Mouse (Mus musculus) erythroblast, adult 5-6 weeks (primary cell): ENCODE measurements around the gene Tmtc4. TPM values are rescaled to one million over a fixed set of nuclear protein-coding genes. Genes with fewer than 3 reads are reported as not detected.

Experiments used
- ATAC-seq: replicated peaks from 2 replicates; pipeline ENCODE4 v1.8.0; 2016; ENCODE audit warnings: moderate number of reproducible peaks, mild to moderate bottlenecking, moderate TSS enrichment, inconsistent platforms; ENCODE audit not compliant: poor library complexity, low FRiP score, severe bottlenecking
- total RNA-seq, 2 experiments: library from RNA; stranded (forward) in 1 of 2; stranded (reverse) in 1 of 2; fragments of 150-400 nt in 1 of 2; fragments of 200-764, 138-1000 nt in 1 of 2; gene quantifications; 2 replicates each; pipeline versions ENCODE4 v1.2.3 to v1.2.4; 2015 to 2017; ENCODE audit warnings: low replicate concordance in 2 of 2

Gene Tmtc4
- total RNA-seq, 2 experiments from 2014 or later = 2.5 to 3.7 TPM

DNA sequence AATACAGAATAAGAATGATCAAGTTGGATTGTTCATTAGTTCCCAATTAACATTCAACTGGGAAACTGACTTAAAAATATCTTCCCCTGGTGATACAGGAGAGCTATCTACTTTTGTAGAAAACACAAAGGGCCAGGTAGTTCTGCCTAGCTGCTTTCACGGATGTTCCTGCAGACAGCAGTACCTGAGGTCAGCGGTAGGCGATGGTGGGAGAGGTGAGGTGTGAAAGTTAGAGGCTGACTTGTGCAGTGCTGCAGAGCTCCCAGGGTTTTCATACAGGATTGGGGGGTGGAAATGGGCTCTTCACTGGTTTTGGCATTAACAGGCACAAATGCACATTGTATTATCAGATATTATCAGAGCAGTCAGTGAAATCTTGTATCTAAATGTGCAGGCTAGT, 106.0 kb downstream of the Tmtc4 start:
- ATAC-seq = no peak

DNA sequence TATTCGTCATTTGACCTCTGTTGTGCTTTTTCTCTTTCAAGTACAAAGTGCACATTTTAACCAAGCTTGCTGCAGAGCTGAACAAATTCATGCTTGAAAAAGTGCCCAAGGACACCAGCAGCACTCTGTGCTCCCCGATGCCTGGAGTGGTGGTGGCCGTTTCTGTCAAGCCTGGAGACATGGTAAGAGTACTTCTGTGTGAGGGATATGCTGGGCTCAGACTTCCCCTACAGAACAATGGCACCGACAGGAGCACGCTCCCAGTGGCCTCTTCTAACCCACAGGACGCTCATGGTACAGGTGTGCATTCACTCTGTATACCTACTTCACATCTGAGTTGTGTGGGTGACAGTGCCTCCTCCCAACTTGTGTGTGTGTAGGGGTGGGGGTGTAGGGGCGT, 107.1 kb downstream of the Tmtc4 start:
- ATAC-seq = no peak

DNA sequence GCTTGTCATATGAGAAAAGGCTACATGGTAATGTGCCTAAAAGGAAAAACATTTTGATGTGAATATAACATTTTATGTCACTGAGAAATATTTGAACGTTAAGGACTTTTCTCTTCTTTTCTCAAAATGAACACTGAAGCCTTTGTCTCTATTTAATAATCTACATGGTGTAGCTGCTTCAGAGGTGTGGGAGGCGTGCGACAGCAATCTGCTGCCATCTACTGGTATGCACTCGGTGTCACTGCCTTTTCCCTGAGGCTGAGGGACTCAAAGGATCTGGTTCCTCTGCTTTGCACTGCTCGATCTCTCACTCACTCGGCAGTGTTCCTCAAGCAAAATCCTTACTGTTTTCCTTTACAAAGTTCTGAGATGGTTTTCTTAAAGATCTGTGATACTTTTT, 107.7 kb downstream of the Tmtc4 start:
- no peak for ATAC-seq

DNA sequence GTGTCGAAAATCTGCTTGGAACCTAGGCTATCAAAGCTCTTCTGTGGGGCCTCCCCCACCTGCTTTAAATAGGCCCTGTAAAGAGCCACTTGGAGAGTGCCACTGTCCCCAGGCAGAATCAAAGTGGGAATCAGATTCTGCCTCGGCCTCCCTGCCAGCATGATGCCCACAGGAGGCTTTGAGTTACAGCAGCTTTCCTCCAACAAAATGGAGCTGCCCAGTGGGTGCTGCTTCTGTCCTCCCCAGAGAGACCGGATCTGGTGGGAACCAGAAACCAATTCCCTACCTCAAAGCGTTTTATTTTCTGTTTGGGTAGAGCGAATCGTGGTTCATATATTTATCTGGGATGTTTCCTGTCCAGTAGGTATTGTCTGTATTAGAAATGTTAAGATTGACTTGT, 108.2 kb downstream of the Tmtc4 start:
- no peak for ATAC-seq

DNA sequence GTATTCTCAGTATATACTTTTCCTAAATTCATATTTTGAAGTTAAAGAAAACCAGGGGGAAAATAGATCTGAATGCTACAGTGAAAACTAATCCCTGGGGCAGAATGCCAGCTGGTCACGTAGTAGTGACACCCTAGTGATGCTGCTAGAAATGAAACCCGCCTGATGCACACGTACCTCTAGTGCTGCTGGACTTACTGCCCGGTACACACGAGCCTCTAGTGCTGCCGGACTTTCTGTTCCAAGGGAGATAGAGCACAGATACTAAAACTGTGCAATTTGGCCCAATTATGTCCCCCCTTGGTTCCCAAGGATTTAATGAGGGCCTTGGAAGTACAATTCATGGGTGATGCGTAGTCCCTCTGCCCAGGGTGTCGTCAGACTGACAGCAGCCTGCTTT, 108.8 kb downstream of the Tmtc4 start:
- ATAC-seq = no peak

DNA sequence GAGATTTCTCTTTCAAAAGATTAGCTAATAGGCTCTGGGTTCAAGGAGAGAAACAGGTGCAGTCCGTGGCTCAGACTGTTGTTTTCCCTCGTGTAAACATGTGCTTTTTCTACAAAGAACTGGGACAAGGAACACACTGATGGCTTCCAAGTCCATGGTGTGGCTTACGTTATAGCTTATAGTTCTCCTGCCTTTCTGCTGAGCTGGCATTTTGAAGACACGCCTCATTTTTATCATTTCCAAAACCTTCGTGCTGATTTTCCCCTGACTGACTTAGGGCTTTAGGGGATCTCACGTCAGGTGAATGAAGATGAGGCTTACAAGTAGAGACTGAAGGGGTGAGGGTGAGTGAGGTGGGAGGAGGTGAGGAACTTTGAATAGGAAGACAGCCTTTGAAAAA, 111.2 kb downstream of the Tmtc4 start:
- ATAC-seq = no peak

DNA sequence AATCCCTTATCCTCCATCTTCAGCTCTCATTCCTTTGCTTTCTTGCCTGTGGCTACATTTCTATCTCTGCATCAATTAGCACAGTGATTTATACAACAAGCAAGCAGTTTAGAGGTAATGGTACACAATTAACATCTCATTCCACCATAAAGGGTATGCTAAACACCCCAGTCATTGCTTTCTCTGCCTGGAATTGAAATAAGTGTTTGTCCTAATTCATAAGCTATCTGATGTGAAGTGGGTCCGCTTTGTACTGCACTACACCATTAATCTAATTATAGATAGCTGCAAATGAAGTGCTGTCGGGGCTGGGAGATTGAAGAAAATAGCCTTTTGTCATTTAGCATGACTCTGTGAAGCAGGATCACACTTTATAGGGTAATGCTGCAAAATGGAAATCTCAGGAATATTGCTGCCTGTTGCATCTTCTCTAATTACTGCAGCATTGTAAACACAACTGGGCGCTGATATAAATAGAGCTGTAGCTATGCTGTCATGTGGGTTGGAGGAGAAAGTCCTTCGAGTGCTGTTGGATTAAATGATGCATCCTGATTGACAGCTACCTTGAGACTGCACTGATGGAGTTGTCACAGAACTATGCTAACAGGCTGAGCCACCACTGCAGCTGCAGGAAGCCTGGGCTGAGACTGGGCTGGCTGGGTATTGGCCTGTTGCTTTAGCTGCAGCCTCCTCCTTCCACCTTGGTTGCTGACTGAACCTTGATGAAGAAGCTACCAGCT, 111.8 kb downstream of the Tmtc4 start:
- no peak for ATAC-seq

DNA sequence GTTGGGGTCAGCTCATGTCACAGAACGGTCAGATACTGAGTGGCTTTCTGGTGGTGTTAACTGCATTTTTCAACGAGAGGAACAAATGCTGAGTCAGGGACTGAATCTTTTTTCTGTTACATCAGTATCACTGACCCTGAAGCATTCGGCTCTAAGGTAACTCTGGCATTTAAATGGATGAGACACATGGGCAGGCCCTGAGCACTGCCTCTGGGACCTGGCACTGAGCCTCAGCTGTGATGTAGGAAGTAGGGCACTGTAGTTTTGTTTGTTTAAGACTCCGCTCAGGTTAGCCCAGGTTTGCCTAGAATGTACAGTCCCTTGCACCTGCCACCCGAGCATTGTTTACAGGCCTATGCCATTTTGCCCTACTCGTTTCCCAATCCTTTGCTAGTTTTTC, 114.0 kb downstream of the Tmtc4 start:
- ATAC-seq = no peak

Other genes with a start within 250 kb of the Tmtc4 start
- 2.5 and 4.6 TPM in 2 replicates for gene Ggact, start 70.3 kb downstream of the Tmtc4 start, total RNA-seq (2015; ENCODE audit: low replicate concordance)
- 3.6 TPM in 1 of 2 replicates, not detected in the other for gene Ggact, start 70.3 kb downstream of the Tmtc4 start, total RNA-seq (2017; ENCODE audit: low replicate concordance)